Mouse (Mus musculus) C2C12 (cell line): ENCODE results near the gene Gpbp1l1.

Experiments used
- CTCF ChIP-seq: IDR thresholded peaks from one replicate; pipeline ENCODE4 v1.5.1; 2011; ENCODE audit not compliant: control insufficient read depth, insufficient read depth, insufficient read length
- MAX ChIP-seq: IDR thresholded peaks from one replicate; pipeline ENCODE4 v1.6.1; 2011; ENCODE audit warnings: mild to moderate bottlenecking, control low read depth

GRCm38 (mm10) chr4:116612621-116613020, 55.2 kb downstream of the Gpbp1l1 start:
- TF ChIP-seq CTCF, result no peak
- no peak for TF ChIP-seq MAX
